Mouse (Mus musculus): ENCODE measurements around the gene Gm28374.

- TF ChIP-seq CTCF (IDR thresholded peaks at IDR 0.05; ENCODE audit: control insufficient read depth, insufficient read depth, insufficient replicate concordance, low read depth, low read length), result no peak
- TF ChIP-seq POLR2A (IDR thresholded peaks at IDR 0.05; ENCODE audit: control insufficient read depth, low read depth, low read length), result no peak
Observed at GRCm38 (mm10) chr19:6040002-6040401, 42.1 kb downstream of the Gm28374 start.
